Comparison of ENCODE assay signal across 9 mouse cellular contexts in genomic region chr11:77446628-77447041, GRCm38 (mm10). TPM values are rescaled to one million over a fixed set of nuclear protein-coding genes. Genes with fewer than 3 reads are reported as not detected.
DNase-seq lines count a peak whose midpoint lies in the region; ATAC-seq and TF ChIP-seq lines count a peak whose summit lies in the region.
"Had no signal": no experiment of that assay in that cellular context is flagged by ENCODE, and none has a peak within 500 bp of the region (broad histone marks: within the 10 kb centered on the region; RNA-seq: fewer than 3 reads in every experiment).

No protein-coding gene starts in this region.

- H3K27me3 ChIP-seq in hindbrain, embryonic 14.5 days (ENCODE audit: control insufficient read depth, insufficient read depth, low read length), result no peaks in the 10 kb centered on the region
- no peaks in the 10 kb centered on the region for H3K27me3 ChIP-seq in hindbrain, embryonic 12.5 days
- H3K27me3 ChIP-seq in MEL (ENCODE audit: control insufficient read depth in 1 of 2, insufficient read depth in 2 of 2, low read length in 2 of 2) (no peaks in the 10 kb centered on the region), myocyte (ENCODE audit: control insufficient read depth, insufficient read depth, insufficient read length) (no peaks in the 10 kb centered on the region)
- H3K27me3 ChIP-seq in heart, embryonic 16.5 days (ENCODE audit: control insufficient read depth, insufficient read depth, low read length), result no peaks in the 10 kb centered on the region

- peaks cover 41% of the 10 kb centered on the region for H3K36me3 ChIP-seq in hindbrain, embryonic 14.5 days (replicated peaks; ENCODE audit: control insufficient read depth, insufficient read depth)
- peaks cover 21% of the 10 kb centered on the region for H3K36me3 ChIP-seq in hindbrain, embryonic 12.5 days
- H3K36me3 ChIP-seq in MEL (ENCODE audit: control insufficient read depth in 1 of 2, insufficient read depth in 2 of 2, low read length in 2 of 2) (peaks cover 3 to 33% of the 10 kb centered on the region in 2 experiments), myocyte (ENCODE audit: control insufficient read depth, insufficient read depth) (no peaks in the 10 kb centered on the region)
- H3K36me3 ChIP-seq in heart, embryonic 16.5 days (ENCODE audit: control insufficient read depth, insufficient read depth), result peaks cover 31% of the 10 kb centered on the region

- DNase-seq in hindbrain, embryonic 14.5 days (ENCODE audit: low spot score), result peak; percentile 70
- peak; percentile 92 for DNase-seq in MEL (ENCODE audit: low read depth, low spot score)
- DNase-seq in cerebellum, postnatal 10 days, result peak; percentile 60 to 74
- peak; percentile 34 to 45 for DNase-seq in layer of hippocampus, postnatal 10 days (ENCODE audit: low spot score in 2 of 2)
- peak; percentile 40 for DNase-seq in yolk sac, embryonic 10.5 days (ENCODE audit: low spot score)

- peak; percentile 46; the same call in 1 of the 2 replicates for ATAC-seq in hindbrain, embryonic 14.5 days (ENCODE audit: low FRiP score)
- no peak for ATAC-seq in hindbrain, embryonic 12.5 days (ENCODE audit: low FRiP score)
- ATAC-seq in heart, embryonic 16.5 days (replicated peaks; ENCODE audit: extremely low read depth, insufficient read depth, low FRiP score), result peak; percentile 76

- no peak overlapping the region for H3ac ChIP-seq in myocyte (ENCODE audit: control insufficient read depth, insufficient read length)

- no peak for TF ChIP-seq POLR2A in MEL (IDR thresholded peaks at IDR 0.05; ENCODE audit: control insufficient read depth in 1 of 2, insufficient read depth in 1 of 2, low read depth in 1 of 2, low read length in 2 of 2, poor library complexity in 1 of 2)
- no peak for TF ChIP-seq POLR2A in myocyte (IDR thresholded peaks at IDR 0.05; ENCODE audit: insufficient read length, low read depth)

- no peaks in the 10 kb centered on the region for H3K4me1 ChIP-seq in hindbrain, embryonic 14.5 days (replicated peaks; ENCODE audit: control insufficient read depth, insufficient read depth, low read length)
- H3K4me1 ChIP-seq in hindbrain, embryonic 12.5 days, result no peaks in the 10 kb centered on the region
- H3K4me1 ChIP-seq in MEL (ENCODE audit: control insufficient read depth in 1 of 2, insufficient read depth in 2 of 2, low read length in 2 of 2), result peaks cover 23 to 29% of the 10 kb centered on the region in 2 experiments
- H3K4me1 ChIP-seq in heart, embryonic 16.5 days (ENCODE audit: control insufficient read depth, insufficient read depth, low read length), result peaks cover 37% of the 10 kb centered on the region

- peak; percentile 98 for TF ChIP-seq RAD21 in MEL (IDR thresholded peaks at IDR 0.05; ENCODE audit: low read depth, low read length)

- TF ChIP-seq CTCF in MEL (IDR thresholded peaks at IDR 0.05 in 2 of 3, conservative IDR thresholded peaks at IDR 0.05 in 1 of 3; ENCODE audit: control insufficient read depth in 1 of 3, insufficient read depth in 1 of 3, low read depth in 2 of 3, low read length in 3 of 3, poor library complexity in 1 of 3, severe bottlenecking in 1 of 3), result peak; percentile 42 to 98 (median 79)

- no peak overlapping the region for H3K4me3 ChIP-seq in hindbrain, embryonic 14.5 days (replicated peaks; ENCODE audit: low read length)
- H3K4me3 ChIP-seq in hindbrain, embryonic 12.5 days, result no peak overlapping the region
- H3K4me3 ChIP-seq in MEL (ENCODE audit: control insufficient read depth in 1 of 2, insufficient read depth in 1 of 2, low read depth in 2 of 2, low read length in 2 of 2), result no peak overlapping the region
- no peak overlapping the region for H3K4me3 ChIP-seq in heart, embryonic 16.5 days (ENCODE audit: low read length)
- H3K4me3 ChIP-seq in myocyte, result no peak overlapping the region
- H3K4me3 ChIP-seq: erythroblast, embryonic 14.5 days had no signal

- no peak overlapping the region for H3K9ac ChIP-seq in hindbrain, embryonic 14.5 days
- H3K9ac ChIP-seq in hindbrain, embryonic 12.5 days, result no peak overlapping the region
- H3K9ac ChIP-seq in MEL (ENCODE audit: control insufficient read depth, low read depth, low read length, poor library complexity, severe bottlenecking), result peak overlapping the region; percentile 26
- no peak overlapping the region for H3K9ac ChIP-seq in heart, embryonic 16.5 days (ENCODE audit: low read length)

- no peaks in the 10 kb centered on the region for H3K79me2 ChIP-seq in MEL (ENCODE audit: control insufficient read depth, insufficient read depth, low read length, poor library complexity)
- no peaks in the 10 kb centered on the region for H3K79me2 ChIP-seq in myocyte (ENCODE audit: control insufficient read depth, insufficient read depth)

- no peak; a peak in 1 of 4 replicates for TF ChIP-seq EP300 in MEL (IDR thresholded peaks at IDR 0.05; ENCODE audit: low read depth in 1 of 2, low read length in 2 of 2)

- no peaks in the 10 kb centered on the region for H3K9me3 ChIP-seq in hindbrain, embryonic 14.5 days (ENCODE audit: control insufficient read depth, low read length)
- H3K9me3 ChIP-seq in hindbrain, embryonic 12.5 days (replicated peaks), result no peaks in the 10 kb centered on the region
- no peaks in the 10 kb centered on the region for H3K9me3 ChIP-seq in MEL (replicated peaks; ENCODE audit: insufficient read depth, low read length)
- no peaks in the 10 kb centered on the region for H3K9me3 ChIP-seq in heart, embryonic 16.5 days (replicated peaks; ENCODE audit: control insufficient read depth, low read length)

- no peak overlapping the region for H3K27ac ChIP-seq in hindbrain, embryonic 14.5 days
- no peak overlapping the region for H3K27ac ChIP-seq in hindbrain, embryonic 12.5 days
- H3K27ac ChIP-seq in MEL (ENCODE audit: control insufficient read depth, low read depth, low read length), result peak overlapping the region; percentile 27
- H3K27ac ChIP-seq in heart, embryonic 16.5 days (ENCODE audit: low read length), result peak overlapping the region; percentile 36

- 70% methylated on average over 6 of the region's 6 CpGs for WGBS in hindbrain, embryonic 14.5 days
- WGBS in hindbrain, embryonic 12.5 days, result 64% methylated on average over 6 of the region's 6 CpGs
- WGBS in heart, embryonic 16.5 days, result 18% methylated on average over 6 of the region's 6 CpGs

- no peak overlapping the region for H3K4me2 ChIP-seq in hindbrain, embryonic 14.5 days (replicated peaks)
- no peak overlapping the region for H3K4me2 ChIP-seq in hindbrain, embryonic 12.5 days (replicated peaks)
- H3K4me2 ChIP-seq in heart, embryonic 16.5 days (ENCODE audit: low read depth, low read length), result no peak overlapping the region
- peak overlapping the region; percentile 35 for H3K4me2 ChIP-seq in myocyte (ENCODE audit: low read depth)

TF ChIP-seq in MEL, 35 proteins besides CTCF, POLR2A, EP300 and RAD21 (continues in another document):
- TF ChIP-seq KAT2A (conservative IDR thresholded peaks at IDR 0.05; ENCODE audit: low read depth, low read length), result no peak
- peak; percentile 73; the same call in 1 of the 2 replicates for TF ChIP-seq MXI1 (IDR thresholded peaks at IDR 0.05; ENCODE audit: low read depth, low read length)
- TF ChIP-seq SMC3 (IDR thresholded peaks at IDR 0.05; ENCODE audit: low read depth, low read length), result peak; percentile 93
- TF ChIP-seq ETS1 (IDR thresholded peaks at IDR 0.05; ENCODE audit: low read depth, low read length), result peak; percentile 61; the same call in 1 of the 2 replicates
- no peak for TF ChIP-seq MYB (IDR thresholded peaks at IDR 0.05; ENCODE audit: low read depth, low read length)
- peak; percentile 83 for TF ChIP-seq SIN3A (IDR thresholded peaks at IDR 0.05; ENCODE audit: low read length)

TF ChIP-seq in myocyte, 11 proteins besides CTCF, POLR2A, EP300 and RAD21 (continues in another document):
- TF ChIP-seq TCF12 (IDR thresholded peaks at IDR 0.05; ENCODE audit: insufficient read depth, poor library complexity, severe bottlenecking) (no peak), TCF3 (IDR thresholded peaks at IDR 0.05; ENCODE audit: insufficient read length, low read depth) (no peak), MYOG (IDR thresholded peaks at IDR 0.05; ENCODE audit: control insufficient read depth in 1 of 3, insufficient read depth in 1 of 3, insufficient read length in 2 of 3, low read depth in 2 of 3) (peak in 1 of 3 experiments; percentile 80), MYOD1 (IDR thresholded peaks at IDR 0.05; ENCODE audit: control insufficient read depth in 1 of 3, insufficient read length in 2 of 3, low read depth in 2 of 3) (peak in 2 of 3 experiments; percentile 48 to 86), POLR2AphosphoS2 (IDR thresholded peaks at IDR 0.05; ENCODE audit: insufficient read length, low read depth) (no peak)

RNA-seq across cellular contexts. Expression of gene Coro6, which starts 15.6 kb away (rescaled TPM):
- polyA plus RNA-seq in hindbrain, embryonic 14.5 days (2014; fragmentation: Nextera tagmentation; extraction: Ambion mirVana), result 0.82 and 0.91 TPM in 2 replicates
- polyA plus RNA-seq in hindbrain, embryonic 12.5 days (2016; fragmentation: Nextera tagmentation; extraction: Ambion mirVana), result 0.09 and 0.52 TPM in 2 replicates
- 0.04 TPM in 1 of 2 replicates, not detected in the other for total RNA-seq in MEL (2012; rRNA removed)
- polyA plus RNA-seq in MEL (2012; ENCODE audit: insufficient read depth in 1 of 2, insufficient read length in 2 of 2, low read depth in 1 of 2, low replicate concordance in 2 of 2, missing spikeins in 1 of 2) (under 1 TPM in 1 of 2 experiments, not detected in 1; 0.18 TPM), myocyte (2012; fragmentation: generic; extraction: Trizol) (50.6 TPM)
- 42.5 and 47.4 TPM in 2 replicates for polyA plus RNA-seq in heart, embryonic 16.5 days (2015; fragmentation: Nextera tagmentation; extraction: Ambion mirVana)
- total RNA-seq in layer of hippocampus, postnatal 10 days (2021), result 10 to 100 TPM in 1 of 2 experiments, 1 to 10 TPM in 1; 9.3 to 13.2 TPM
- polyA plus RNA-seq: erythroblast, embryonic 14.5 days had no signal

RNA-seq across cellular contexts. Expression of gene Ankrd13b, which starts 42.8 kb away (rescaled TPM):
- polyA plus RNA-seq in hindbrain, embryonic 14.5 days (2014; fragmentation: Nextera tagmentation; extraction: Ambion mirVana), result 44.5 and 45.0 TPM in 2 replicates
- 28.3 and 29.2 TPM in 2 replicates for polyA plus RNA-seq in hindbrain, embryonic 12.5 days (2016; fragmentation: Nextera tagmentation; extraction: Ambion mirVana)
- total RNA-seq in MEL (2012; rRNA removed), result 20.9 and 22.6 TPM in 2 replicates
- polyA plus RNA-seq in MEL (2012; ENCODE audit: insufficient read depth in 1 of 2, insufficient read length in 2 of 2, low read depth in 1 of 2, low replicate concordance in 2 of 2, missing spikeins in 1 of 2) (10 to 100 TPM in 1 of 2 experiments, not detected in 1; 54.0 TPM), myocyte (2012; fragmentation: generic; extraction: Trizol) (46.0 TPM)
- 2.0 and 3.7 TPM in 2 replicates for polyA plus RNA-seq in heart, embryonic 16.5 days (2015; fragmentation: Nextera tagmentation; extraction: Ambion mirVana)
- 100 to 1,000 TPM; 149 to 153 TPM for total RNA-seq in layer of hippocampus, postnatal 10 days (2021)

RNA-seq across cellular contexts. Expression of gene Git1, which starts 46.7 kb away (rescaled TPM):
- 21.3 and 23.2 TPM in 2 replicates for polyA plus RNA-seq in hindbrain, embryonic 14.5 days (2014; fragmentation: Nextera tagmentation; extraction: Ambion mirVana)
- polyA plus RNA-seq in hindbrain, embryonic 12.5 days (2016; fragmentation: Nextera tagmentation; extraction: Ambion mirVana), result 10.9 and 13.4 TPM in 2 replicates
- total RNA-seq in MEL (2012; rRNA removed), result 32.0 and 33.1 TPM in 2 replicates
- 10 to 100 TPM in 1 of 2 experiments, not detected in 1; 81.4 TPM for polyA plus RNA-seq in MEL (2012; ENCODE audit: insufficient read depth in 1 of 2, insufficient read length in 2 of 2, low read depth in 1 of 2, low replicate concordance in 2 of 2, missing spikeins in 1 of 2)
- polyA plus RNA-seq in heart, embryonic 16.5 days (2015; fragmentation: Nextera tagmentation; extraction: Ambion mirVana), result 7.5 and 7.7 TPM in 2 replicates
- total RNA-seq in layer of hippocampus, postnatal 10 days (2021), result 100 to 1,000 TPM; 151 to 166 TPM
- 53.9 TPM for polyA plus RNA-seq in myocyte (2012; fragmentation: generic; extraction: Trizol)

Comparison
In these comparisons a context has a peak if more than half of its experiments do, and no peak if none do; other contexts are left out.
1. DNase-seq: peak in every context shown above with its lines; median percentile 92 in MEL; 70 in hindbrain, embryonic 14.5 days; 67 in cerebellum, postnatal 10 days; 40 in yolk sac, embryonic 10.5 days; 40 in layer of hippocampus, postnatal 10 days.
2. H3K27ac ChIP-seq: peak in MEL (single experiment) and heart, embryonic 16.5 days (single experiment); none in hindbrain, embryonic 14.5 days (single experiment) and hindbrain, embryonic 12.5 days (single experiment).
3. RNA of gene Coro6, which starts 15.6 kb away (polyA plus RNA-seq): 50.6 TPM in myocyte (single experiment) and 42.5 to 47.4 TPM in heart, embryonic 16.5 days; 0.82 to 0.91 TPM in hindbrain, embryonic 14.5 days, 0.18 TPM in MEL and 0.09 to 0.52 TPM in hindbrain, embryonic 12.5 days; every median in the first group is over 10 times any median in the second.